Mouse (Mus musculus): ENCODE measurements around the gene Syne1. TPM values are rescaled to one million over a fixed set of nuclear protein-coding genes. Genes with fewer than 3 reads are reported as not detected.

The Syne1 gene
- polyA plus RNA-seq, 1 experiment from 2014 or later = 27.1 TPM

- no peak overlapping the region for H3K27ac ChIP-seq (replicated peaks in 1 of 2; ENCODE audit: control insufficient read depth in 1 of 2, insufficient read depth in 1 of 2, low read depth in 2 of 2, low read length in 2 of 2)
- H3K9ac ChIP-seq (ENCODE audit: low read length) = no peak overlapping the region
- H3K4me2 ChIP-seq (ENCODE audit: low read length) = no peak overlapping the region
- H3K4me1 ChIP-seq (ENCODE audit: control insufficient read depth in 2 of 2, insufficient read depth in 2 of 2, low read length in 2 of 2) = peaks cover 7 to 9% of the 10 kb centered on the region in 2 experiments
- H3K4me3 ChIP-seq (ENCODE audit: control insufficient read depth in 1 of 2, insufficient read depth in 1 of 2, low read depth in 1 of 2, low read length in 2 of 2) = no peak overlapping the region
- no peak for ATAC-seq (ENCODE audit: insufficient number of reproducible peaks, insufficient read depth, low FRiP score, low read depth)
- no peaks in the 10 kb centered on the region for H3K27me3 ChIP-seq (ENCODE audit: control insufficient read depth, insufficient read depth, low read length)
- no peaks in the 10 kb centered on the region for H3K9me3 ChIP-seq (ENCODE audit: control insufficient read depth, low read length)
- H3K36me3 ChIP-seq (ENCODE audit: control insufficient read depth, insufficient read depth, low read length) = peaks cover 47% of the 10 kb centered on the region
Measured at GRCm38 (mm10) chr10:5188890-5189289, 362.4 kb downstream of the Syne1 start.

GRCm38 (mm10) chr10:5185156-5186083, 365.9 kb downstream of the Syne1 start:
- Histone ChIP-seq H3K4me3 (ENCODE audit: control insufficient read depth in 1 of 2, insufficient read depth in 1 of 2, low read depth in 1 of 2, low read length in 2 of 2) (no peak overlapping the region), H3K36me3 (ENCODE audit: control insufficient read depth, insufficient read depth, low read length) (peaks cover 53% of the 10 kb centered on the region), H3K9ac (ENCODE audit: low read length) (no peak overlapping the region), H3K27me3 (ENCODE audit: control insufficient read depth, insufficient read depth, low read length) (no peaks in the 10 kb centered on the region), H3K9me3 (ENCODE audit: control insufficient read depth, low read length) (no peaks in the 10 kb centered on the region), H3K27ac (replicated peaks in 1 of 2; ENCODE audit: control insufficient read depth in 1 of 2, insufficient read depth in 1 of 2, low read depth in 2 of 2, low read length in 2 of 2) (peak overlapping the region; percentile 46 to 49; a peak in 3 of 4 replicates), H3K4me1 (ENCODE audit: control insufficient read depth in 2 of 2, insufficient read depth in 2 of 2, low read length in 2 of 2) (peaks cover 7 to 9% of the 10 kb centered on the region in 2 experiments), H3K4me2 (ENCODE audit: low read length) (0 out of 2 replicates have a peak overlapping the region, but pooled peaks have one; percentile 9)
- no peak for ATAC-seq (ENCODE audit: insufficient number of reproducible peaks, insufficient read depth, low FRiP score, low read depth)
- WGBS = 39% methylated on average over 19 of the region's 19 CpGs

GRCm38 (mm10) chr10:5181771-5182176, 369.5 kb downstream of the Syne1 start:
- 82% methylated on average over 4 of the region's 4 CpGs for WGBS
- peaks cover 47% of the 10 kb centered on the region for H3K36me3 ChIP-seq (ENCODE audit: control insufficient read depth, insufficient read depth, low read length)

GRCm38 (mm10) chr10:5179891-5180290, 371.4 kb downstream of the Syne1 start:
- no peak overlapping the region for H3K4me3 ChIP-seq (ENCODE audit: control insufficient read depth in 1 of 2, insufficient read depth in 1 of 2, low read depth in 1 of 2, low read length in 2 of 2)
- H3K9ac ChIP-seq (ENCODE audit: low read length) = no peak overlapping the region
- H3K27me3 ChIP-seq (ENCODE audit: control insufficient read depth, insufficient read depth, low read length) = no peaks in the 10 kb centered on the region
- no peaks in the 10 kb centered on the region for H3K9me3 ChIP-seq (ENCODE audit: control insufficient read depth, low read length)
- no peak overlapping the region for H3K4me2 ChIP-seq (ENCODE audit: low read length)
- peaks cover 6 to 13% of the 10 kb centered on the region in 2 experiments for H3K4me1 ChIP-seq (ENCODE audit: control insufficient read depth in 2 of 2, insufficient read depth in 2 of 2, low read length in 2 of 2)
- peaks cover 43% of the 10 kb centered on the region for H3K36me3 ChIP-seq (ENCODE audit: control insufficient read depth, insufficient read depth, low read length)
- 85% methylated on average over 3 of the region's 3 CpGs for WGBS
- no peak for ATAC-seq (ENCODE audit: insufficient number of reproducible peaks, insufficient read depth, low FRiP score, low read depth)
- H3K27ac ChIP-seq (replicated peaks in 1 of 2; ENCODE audit: control insufficient read depth in 1 of 2, insufficient read depth in 1 of 2, low read depth in 2 of 2, low read length in 2 of 2) = no peak overlapping the region

More at GRCm38 (mm10) chr10:5181771-5182176, 369.5 kb downstream of the Syne1 start:
- Histone ChIP-seq H3K9me3 (ENCODE audit: control insufficient read depth, low read length) (no peaks in the 10 kb centered on the region), H3K27me3 (ENCODE audit: control insufficient read depth, insufficient read depth, low read length) (no peaks in the 10 kb centered on the region), H3K4me1 (ENCODE audit: control insufficient read depth in 2 of 2, insufficient read depth in 2 of 2, low read length in 2 of 2) (peaks cover 7 to 9% of the 10 kb centered on the region in 2 experiments), H3K9ac (ENCODE audit: low read length) (no peak overlapping the region), H3K4me2 (ENCODE audit: low read length) (no peak overlapping the region), H3K27ac (replicated peaks in 1 of 2; ENCODE audit: control insufficient read depth in 1 of 2, insufficient read depth in 1 of 2, low read depth in 2 of 2, low read length in 2 of 2) (no peak overlapping the region), H3K4me3 (ENCODE audit: control insufficient read depth in 1 of 2, insufficient read depth in 1 of 2, low read depth in 1 of 2, low read length in 2 of 2) (no peak overlapping the region)
- no peak for ATAC-seq (ENCODE audit: insufficient number of reproducible peaks, insufficient read depth, low FRiP score, low read depth)

- H3K27ac ChIP-seq (replicated peaks in 1 of 2; ENCODE audit: control insufficient read depth in 1 of 2, insufficient read depth in 1 of 2, low read depth in 2 of 2, low read length in 2 of 2) = no peak overlapping the region
- H3K4me1 ChIP-seq (ENCODE audit: control insufficient read depth in 2 of 2, insufficient read depth in 2 of 2, low read length in 2 of 2) = peaks cover 6 to 13% of the 10 kb centered on the region in 2 experiments
- no peak overlapping the region for H3K4me2 ChIP-seq (ENCODE audit: low read length)
- H3K9ac ChIP-seq (ENCODE audit: low read length) = no peak overlapping the region
- no peak for ATAC-seq (ENCODE audit: insufficient number of reproducible peaks, insufficient read depth, low FRiP score, low read depth)
- no peaks in the 10 kb centered on the region for H3K9me3 ChIP-seq (ENCODE audit: control insufficient read depth, low read length)
- no peaks in the 10 kb centered on the region for H3K27me3 ChIP-seq (ENCODE audit: control insufficient read depth, insufficient read depth, low read length)
- no peak overlapping the region for H3K4me3 ChIP-seq (ENCODE audit: control insufficient read depth in 1 of 2, insufficient read depth in 1 of 2, low read depth in 1 of 2, low read length in 2 of 2)
- 59% methylated on average over 9 of the region's 9 CpGs for WGBS
- H3K36me3 ChIP-seq (ENCODE audit: control insufficient read depth, insufficient read depth, low read length) = peaks cover 28% of the 10 kb centered on the region
Measured at GRCm38 (mm10) chr10:5177446-5178015, 373.8 kb downstream of the Syne1 start.

GRCm38 (mm10) chr10:5176371-5176770, 374.9 kb downstream of the Syne1 start:
- H3K36me3 ChIP-seq (ENCODE audit: control insufficient read depth, insufficient read depth, low read length) = peaks cover 29% of the 10 kb centered on the region

GRCm38 (mm10) chr10:5170425-5170824, 380.9 kb downstream of the Syne1 start:
- no peaks in the 10 kb centered on the region for H3K27me3 ChIP-seq (ENCODE audit: control insufficient read depth, insufficient read depth, low read length)
- peaks cover 50% of the 10 kb centered on the region for H3K36me3 ChIP-seq (ENCODE audit: control insufficient read depth, insufficient read depth, low read length)
- no peak overlapping the region for H3K27ac ChIP-seq (replicated peaks in 1 of 2; ENCODE audit: control insufficient read depth in 1 of 2, insufficient read depth in 1 of 2, low read depth in 2 of 2, low read length in 2 of 2)
- no peak overlapping the region for H3K4me3 ChIP-seq (ENCODE audit: control insufficient read depth in 1 of 2, insufficient read depth in 1 of 2, low read depth in 1 of 2, low read length in 2 of 2)
- H3K9me3 ChIP-seq (ENCODE audit: control insufficient read depth, low read length) = peaks cover 3% of the 10 kb centered on the region
- peaks cover 0 to under 1% of the 10 kb centered on the region in 2 experiments; a peak in 1 of 4 replicates for H3K4me1 ChIP-seq (ENCODE audit: control insufficient read depth in 2 of 2, insufficient read depth in 2 of 2, low read length in 2 of 2)
- no peak for ATAC-seq (ENCODE audit: insufficient number of reproducible peaks, insufficient read depth, low FRiP score, low read depth)
- 82% methylated on average over 1 of the region's 1 CpGs for WGBS
- H3K9ac ChIP-seq (ENCODE audit: low read length) = no peak overlapping the region
- H3K4me2 ChIP-seq (ENCODE audit: low read length) = no peak overlapping the region

More at GRCm38 (mm10) chr10:5176371-5176770, 374.9 kb downstream of the Syne1 start:
- Histone ChIP-seq H3K9ac (ENCODE audit: low read length) (no peak overlapping the region), H3K27me3 (ENCODE audit: control insufficient read depth, insufficient read depth, low read length) (no peaks in the 10 kb centered on the region), H3K27ac (replicated peaks in 1 of 2; ENCODE audit: control insufficient read depth in 1 of 2, insufficient read depth in 1 of 2, low read depth in 2 of 2, low read length in 2 of 2) (peak overlapping the region; percentile 46; a peak in 3 of 4 replicates), H3K4me3 (ENCODE audit: control insufficient read depth in 1 of 2, insufficient read depth in 1 of 2, low read depth in 1 of 2, low read length in 2 of 2) (no peak overlapping the region), H3K4me2 (ENCODE audit: low read length) (peak overlapping the region; percentile 11; the same call in 1 of the 2 replicates), H3K9me3 (ENCODE audit: control insufficient read depth, low read length) (no peaks in the 10 kb centered on the region), H3K4me1 (ENCODE audit: control insufficient read depth in 2 of 2, insufficient read depth in 2 of 2, low read length in 2 of 2) (peaks cover 6 to 13% of the 10 kb centered on the region in 2 experiments)
- 6% methylated on average over 2 of the region's 2 CpGs for WGBS
- ATAC-seq (ENCODE audit: insufficient number of reproducible peaks, insufficient read depth, low FRiP score, low read depth) = no peak

Data from heart, embryonic 14.5 days (tissue).